Mouse (Mus musculus) lung, postnatal 36 days (tissue): ENCODE data around the gene Mpp3.

Experiments
- DNase-seq: peaks from one replicate; pipeline ENCODE4 v3.0.0; 2022; ENCODE audit warnings: mixed read lengths

Gene Mpp3

DNA sequence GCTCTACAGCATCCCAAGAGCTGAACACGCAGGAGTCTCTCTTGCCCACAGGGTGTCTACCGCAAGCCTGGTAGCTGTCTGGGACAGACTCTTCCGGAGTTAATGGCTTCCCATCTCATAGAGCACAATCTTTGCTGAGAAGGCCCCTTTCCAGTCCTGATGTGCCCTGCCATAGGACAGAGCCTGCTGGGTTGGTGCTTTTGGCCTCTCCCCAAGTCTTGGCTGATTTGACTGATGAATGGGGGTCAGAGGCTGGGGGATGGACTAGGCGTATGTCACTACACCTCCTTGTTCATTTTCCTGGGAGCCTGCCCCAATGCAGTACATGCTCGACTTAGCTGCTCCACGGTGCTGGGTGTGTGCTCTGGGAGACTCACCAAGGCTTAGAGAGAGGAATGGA, 9.5 kb upstream of the Mpp3 start:
- DNase-seq: no peak

GRCm38 (mm10) chr11:102036336-102036735, 8.1 kb upstream of the Mpp3 start:
- no peak for DNase-seq

DNA sequence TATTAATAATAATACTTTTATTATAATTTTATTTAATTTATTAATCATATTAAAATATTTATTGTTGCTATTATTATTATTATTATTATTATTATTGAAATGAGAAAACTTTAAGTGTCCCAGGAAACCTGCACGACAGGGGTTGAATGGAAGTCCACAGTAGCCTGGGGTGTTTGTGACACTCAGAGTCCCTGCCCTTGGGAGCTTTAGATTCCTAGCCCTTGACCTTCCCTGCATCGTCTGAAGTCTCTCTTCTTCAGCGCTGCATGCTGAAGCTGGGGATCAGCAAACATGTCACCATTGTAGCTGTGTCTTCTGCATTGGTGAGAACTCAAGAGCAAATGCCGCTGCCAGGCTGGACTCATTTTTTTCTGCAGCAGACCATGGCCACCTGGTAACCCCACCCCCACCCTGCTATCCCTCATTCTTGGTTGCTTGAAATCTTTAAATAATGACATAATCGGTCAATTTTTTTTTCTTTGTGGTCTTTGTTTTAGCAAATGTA, 7.2 kb upstream of the Mpp3 start:
- DNase-seq: no peak

GRCm38 (mm10) chr11:102034887-102035286, 6.6 kb upstream of the Mpp3 start:
- no peak for DNase-seq

GRCm38 (mm10) chr11:102033055-102033591, 4.9 kb upstream of the Mpp3 start:
- no peak for DNase-seq

- DNase-seq: no peak
Observed at GRCm38 (mm10) chr11:102031149-102031548, 2.9 kb upstream of the Mpp3 start.

- DNase-seq: no peak
Observed at GRCm38 (mm10) chr11:102029966-102030365, 1.7 kb upstream of the Mpp3 start.

DNA sequence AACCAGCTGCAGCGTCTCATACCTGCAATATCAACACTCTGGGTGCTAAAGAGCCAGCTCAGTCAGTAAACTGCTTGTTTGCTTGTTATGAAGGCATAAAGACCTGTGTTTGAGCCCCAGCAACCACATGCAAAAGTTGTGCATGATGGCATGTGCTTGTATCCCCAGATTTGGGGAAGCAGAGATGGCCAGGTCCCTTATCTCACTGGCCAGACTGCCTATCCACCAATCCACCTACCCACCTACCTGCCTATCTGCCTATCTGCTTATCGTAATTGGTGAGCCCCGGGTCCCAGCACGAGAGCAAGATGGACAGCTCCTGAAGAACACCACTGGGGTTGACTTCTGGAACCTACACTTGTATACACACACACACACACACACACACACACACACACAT, 1.0 kb upstream of the Mpp3 start:
- DNase-seq: no peak

DNA sequence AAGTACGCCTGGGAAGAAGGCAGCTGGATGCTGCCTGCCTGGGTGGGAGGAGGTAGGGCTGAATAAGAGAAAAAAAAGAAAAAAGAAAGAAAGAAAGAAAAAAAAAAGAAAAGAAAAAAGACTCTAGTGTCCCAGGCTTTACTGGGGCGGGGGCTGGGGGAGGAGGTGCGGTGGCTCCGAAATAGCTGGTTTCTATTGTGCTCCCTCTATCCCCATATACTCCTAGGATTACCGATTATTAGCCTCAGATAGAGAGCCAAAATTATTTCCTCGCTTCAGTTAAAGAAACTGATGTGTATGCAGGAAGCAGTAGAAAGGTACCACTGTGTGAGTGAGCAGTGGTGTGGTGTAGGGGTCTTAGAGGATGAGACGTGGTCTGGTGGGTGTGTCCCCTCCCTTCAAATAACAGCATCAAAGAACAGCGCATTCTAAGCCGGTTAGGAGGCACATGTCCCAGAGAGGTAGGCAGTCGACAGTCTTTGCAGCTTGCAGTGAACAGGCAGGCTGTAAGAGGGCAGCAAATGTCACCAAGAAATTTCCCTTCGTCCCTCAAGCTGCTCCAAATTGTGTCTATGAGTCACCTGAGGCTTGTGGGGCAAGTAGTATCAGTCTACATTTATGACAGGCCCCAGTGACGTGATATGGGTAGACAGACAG, 772 bp downstream of the Mpp3 start:
- no peak for DNase-seq

- peak; percentile 72 for DNase-seq
Observed at GRCm38 (mm10) chr11:102026694-102027360, 1.4 kb downstream of the Mpp3 start.

GRCm38 (mm10) chr11:102025991-102026660, 2.1 kb downstream of the Mpp3 start:
- no peak for DNase-seq

GRCm38 (mm10) chr11:102025354-102025753, 2.9 kb downstream of the Mpp3 start:
- DNase-seq: no peak

DNA sequence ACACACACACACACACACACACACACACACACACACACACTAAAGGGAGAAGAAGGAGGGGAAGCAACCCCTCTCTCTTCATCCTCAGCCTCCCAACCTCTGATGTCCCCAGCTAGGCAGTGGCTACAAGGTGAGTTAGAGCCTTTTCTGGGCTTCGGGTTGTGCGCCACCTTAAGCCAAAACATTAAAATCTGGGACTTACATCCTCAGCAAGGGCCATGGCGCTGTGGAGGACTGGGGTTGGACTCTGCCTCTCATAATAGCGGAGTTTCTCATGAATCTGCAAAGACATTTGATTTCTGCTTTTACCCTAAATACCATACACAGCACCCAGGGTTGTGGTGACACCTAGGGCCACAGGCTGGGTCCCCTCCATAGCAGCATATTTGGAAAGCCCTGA, 3.4 kb downstream of the Mpp3 start:
- DNase-seq: no peak

DNA sequence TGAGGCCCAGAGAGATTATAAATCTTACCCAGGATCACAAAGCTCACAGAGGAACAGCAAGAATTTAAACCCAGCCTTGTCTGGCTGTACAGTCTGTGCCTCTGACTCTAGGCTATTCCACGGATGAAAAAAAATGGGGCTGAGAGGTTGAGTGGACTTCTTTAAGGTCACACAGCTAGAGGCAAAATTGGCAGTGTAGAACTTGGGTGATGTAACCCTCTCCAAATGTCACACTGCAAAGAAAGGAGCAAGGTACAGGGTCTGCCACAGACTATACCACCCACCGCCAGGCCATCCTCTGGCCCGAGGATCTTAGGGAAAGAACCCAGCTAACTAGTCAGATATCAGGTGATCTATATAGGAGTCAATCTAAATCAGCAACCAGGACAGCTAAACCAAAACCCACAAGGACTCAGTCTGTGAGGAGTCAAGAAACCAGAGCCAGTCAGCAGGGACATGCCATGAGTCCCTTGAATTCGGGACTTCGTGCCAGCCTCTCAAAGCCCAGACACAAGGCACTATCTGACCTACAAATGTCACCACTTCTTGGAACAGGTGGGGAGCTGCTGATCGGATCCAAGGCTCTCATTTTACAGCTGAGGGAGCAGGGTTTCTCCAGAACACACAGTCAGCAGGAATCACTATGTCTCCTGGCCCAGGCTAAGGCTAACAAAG, 4.0 kb downstream of the Mpp3 start:
- DNase-seq: no peak

DNA sequence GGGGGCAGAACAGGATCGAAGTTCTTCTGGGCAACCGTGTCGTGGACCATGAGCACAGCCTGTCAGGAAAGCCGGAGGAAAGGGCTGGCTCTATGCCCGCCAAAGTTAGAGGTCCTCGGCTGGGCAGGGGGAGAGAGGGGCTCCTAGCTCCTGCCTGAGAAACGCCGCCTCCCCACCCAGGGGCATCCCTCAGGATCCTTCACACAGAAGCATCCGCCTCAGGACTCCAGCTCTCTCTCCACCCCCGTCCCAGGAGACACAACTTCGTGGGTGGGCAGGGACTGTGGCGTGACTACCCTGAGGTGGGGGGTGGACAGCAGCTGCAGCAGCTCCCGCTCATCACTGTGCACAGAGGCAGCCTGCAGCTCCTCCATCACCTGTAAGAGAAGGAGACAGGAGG, 4.9 kb downstream of the Mpp3 start:
- DNase-seq: no peak

GRCm38 (mm10) chr11:102021196-102021595, 7.1 kb downstream of the Mpp3 start:
- DNase-seq: no peak

DNA sequence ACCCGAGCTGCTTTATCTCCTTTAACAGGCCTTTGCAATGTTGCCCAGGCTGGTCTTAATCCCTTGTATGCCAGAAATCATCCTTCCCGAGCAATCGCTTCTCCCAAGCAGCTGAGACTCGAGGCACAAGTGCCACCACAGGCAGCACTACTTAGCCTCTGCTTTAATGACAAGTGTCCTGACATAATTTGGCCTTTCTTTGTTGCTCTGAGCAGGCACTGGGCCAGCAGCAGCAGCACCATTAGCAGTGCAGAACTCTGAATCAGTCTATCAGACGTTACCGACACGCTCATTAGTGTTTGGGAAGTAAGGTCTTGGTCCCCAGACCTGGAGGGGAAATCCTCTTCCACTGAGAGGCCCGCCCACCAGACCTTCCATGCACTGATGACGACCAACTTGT, 8.5 kb downstream of the Mpp3 start:
- DNase-seq: no peak

DNA sequence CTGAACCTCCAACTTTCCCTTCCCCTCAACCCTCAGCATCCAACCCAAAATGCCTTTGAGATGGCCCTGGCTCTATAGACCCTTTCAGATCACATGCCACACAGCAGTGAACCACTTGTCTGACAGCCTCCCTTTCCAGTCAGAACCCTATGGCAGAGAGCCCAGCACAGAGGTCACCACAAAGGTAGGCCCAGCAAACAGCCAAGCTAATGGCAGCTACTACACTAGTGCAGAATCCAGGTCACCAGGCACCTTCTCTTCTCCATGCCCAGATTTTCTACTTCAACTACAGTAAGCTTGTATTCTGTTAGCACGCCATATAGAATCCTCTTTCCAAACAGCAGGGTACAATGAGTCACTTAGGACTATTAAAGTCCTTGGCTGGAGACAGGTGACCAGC, 12.1 kb downstream of the Mpp3 start:
- DNase-seq: no peak

DNA sequence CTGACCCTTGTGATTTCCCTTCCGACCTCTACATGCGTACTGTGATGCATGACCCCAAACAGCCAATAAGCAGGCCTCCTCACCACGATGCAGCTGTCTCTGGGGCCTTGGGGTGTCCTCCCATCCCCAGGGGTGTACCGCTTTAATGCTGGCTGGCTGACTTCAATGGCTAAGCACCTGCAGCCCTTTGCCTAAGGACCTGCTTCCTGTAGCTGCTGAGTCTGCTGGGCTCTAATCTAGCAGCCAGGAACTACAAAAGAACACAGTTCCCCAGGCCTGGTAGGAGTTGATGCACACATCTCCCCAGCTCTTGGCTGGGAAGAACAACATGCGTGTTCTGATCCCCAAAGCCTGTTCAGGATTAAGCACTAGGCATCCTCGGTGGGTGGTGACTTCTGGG, 12.8 kb downstream of the Mpp3 start:
- no peak for DNase-seq

DNA sequence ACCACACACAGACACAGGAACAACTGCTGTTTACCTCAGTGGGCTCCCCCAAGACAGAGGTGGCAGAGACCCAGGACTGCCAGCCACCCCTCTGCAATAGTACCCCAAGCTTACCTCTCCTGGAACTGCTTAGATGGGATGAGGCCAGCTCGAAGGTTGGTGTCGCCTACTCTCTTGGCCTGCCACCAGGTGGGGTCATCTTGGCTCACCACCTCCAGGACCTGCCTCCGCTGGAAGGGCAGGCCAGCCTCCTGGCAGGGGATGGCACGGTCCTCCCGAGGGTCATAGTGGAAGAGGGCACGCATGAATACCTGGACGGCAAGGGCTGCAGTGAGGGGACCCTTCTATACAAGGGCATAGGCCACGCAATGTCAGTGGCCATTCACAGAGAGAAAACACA, 15.1 kb downstream of the Mpp3 start:
- DNase-seq: no peak

DNA sequence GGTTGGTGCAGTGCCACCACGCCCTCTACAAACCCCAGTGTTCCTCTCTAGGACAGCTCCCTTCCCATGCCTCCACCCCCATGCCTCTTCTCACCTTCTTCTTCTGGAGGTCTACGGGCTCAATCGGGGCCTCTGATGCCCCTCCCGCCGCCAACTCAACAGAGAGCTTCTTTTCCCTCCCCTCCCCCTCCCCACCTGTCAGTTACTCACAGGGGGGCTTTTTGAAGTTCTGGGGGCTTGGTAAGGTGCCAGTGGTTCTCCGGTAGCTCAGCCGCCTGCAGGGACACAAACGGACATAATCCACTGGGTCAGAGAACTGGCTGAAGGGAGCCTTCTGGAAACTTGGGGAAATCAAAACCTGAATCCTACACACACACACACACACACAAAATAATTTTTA, 16.8 kb downstream of the Mpp3 start:
- no peak for DNase-seq

- DNase-seq: no peak
Observed at GRCm38 (mm10) chr11:102010140-102010539, 18.1 kb downstream of the Mpp3 start.

DNA sequence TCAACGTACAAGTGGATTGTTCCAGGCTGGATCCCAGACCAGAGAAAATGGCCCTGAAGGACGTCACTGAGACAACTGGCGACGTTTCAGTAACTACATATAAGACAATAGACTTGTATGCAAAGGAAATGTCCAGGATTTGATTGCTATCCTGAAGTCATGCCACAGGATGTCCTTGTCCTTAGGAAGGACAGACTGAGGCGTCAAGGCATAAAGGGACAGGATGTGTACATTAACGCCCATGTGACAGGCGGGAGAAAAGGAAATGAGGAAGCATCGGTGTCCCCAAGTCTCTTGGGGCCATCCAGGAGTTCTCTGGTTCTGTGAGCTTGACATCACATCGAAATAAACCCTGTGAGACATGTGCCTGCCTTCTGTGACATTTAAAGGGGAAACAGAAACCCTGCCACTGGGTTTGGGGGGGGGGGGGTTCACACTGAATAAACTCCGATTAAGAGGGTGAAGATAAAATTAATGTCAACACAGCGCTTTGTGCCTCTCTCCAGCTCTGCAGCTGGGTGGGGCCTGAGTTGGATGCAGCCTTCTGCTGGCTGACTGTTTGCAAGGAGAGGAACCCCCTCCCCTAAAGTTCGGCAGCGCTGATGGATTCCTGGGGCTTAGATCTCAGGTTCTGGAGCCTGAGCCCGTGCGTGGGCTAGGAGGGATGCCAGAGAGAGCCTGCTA, 19.2 kb downstream of the Mpp3 start:
- DNase-seq: peak; percentile 76
